Mouse (Mus musculus): ENCODE data around the gene Tprkb. TPM values are rescaled to one million over a fixed set of nuclear protein-coding genes. Genes with fewer than 3 reads are reported as not detected.
"Not testable (repeated sequence)": the region's sequence is repeated elsewhere in the genome, so short reads cannot be mapped to it uniquely, and the experiment has no call there.

The Tprkb gene
- polyA plus RNA-seq (2015; fragmentation: Nextera tagmentation; extraction: Ambion mirVana), result 26.4 and 37.1 TPM in 2 replicates

DNA sequence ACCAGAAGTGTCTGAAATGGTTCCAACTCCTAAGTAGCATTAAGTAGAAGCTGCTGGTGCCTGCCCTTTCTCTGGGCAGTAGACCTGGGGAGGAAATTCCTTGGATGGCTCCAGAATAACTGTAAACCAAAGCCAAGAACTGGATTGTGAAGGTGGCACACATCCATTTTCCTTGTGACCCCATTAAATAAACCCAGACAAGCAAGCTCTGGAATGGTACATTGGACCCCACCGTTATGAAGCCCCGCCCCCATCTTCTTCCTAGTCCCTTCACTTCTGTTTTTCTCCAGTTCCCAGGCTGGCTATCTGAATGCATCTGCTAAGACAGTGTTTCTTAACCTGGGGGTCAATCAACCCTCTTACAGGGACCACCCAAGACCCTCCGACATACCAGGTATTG lies at the start of gene Tprkb:
TSS of gene Tprkb (plus strand) at position 279 of the 400 bp plus-strand sequence.
- DNase-seq (no peak), ATAC-seq (ENCODE audit: low read depth) (no peak)
- WGBS (ENCODE audit: insufficient replicate concordance), result 46% methylated on average over 3 of the region's 3 CpGs
- Histone ChIP-seq H3K9me3 (replicated peaks) (no peaks in the 10 kb centered on the region), H3K4me1 (replicated peaks) (peaks cover 29% of the 10 kb centered on the region), H3K4me2 (no peak within 1 kb of the TSS), H3K27me3 (no peaks in the 10 kb centered on the region), H3K27ac (no peak within 1 kb of the TSS), H3K36me3 (no peaks in the 10 kb centered on the region), H3K4me3 (replicated peaks) (no peak within 1 kb of the TSS), H3K9ac (no peak within 1 kb of the TSS)

DNA sequence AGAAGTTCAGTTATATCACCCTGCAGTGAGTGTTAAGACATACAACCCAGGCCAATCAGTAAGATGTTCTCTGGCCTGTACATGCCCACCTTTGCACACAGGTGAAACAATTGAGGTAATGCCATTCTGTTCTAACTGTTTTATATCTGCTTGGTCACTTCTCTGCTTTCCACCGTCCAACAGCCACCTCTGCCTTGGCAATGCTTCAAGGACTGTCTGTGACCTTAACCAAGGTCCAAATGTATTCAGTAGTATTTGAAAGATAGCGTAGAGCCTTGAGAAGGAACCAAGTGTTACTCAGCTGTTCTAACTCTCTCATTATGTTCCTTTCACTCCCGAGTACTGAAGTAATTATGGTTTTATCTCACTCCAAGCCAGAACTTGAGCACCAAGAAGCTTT lies 49.1 kb upstream of the Tprkb start:
- H3K4me3 ChIP-seq (replicated peaks), result no peak overlapping the region
- DNase-seq (no peak), ATAC-seq (ENCODE audit: low read depth) (no peak)
- H3K9ac ChIP-seq, result no peak overlapping the region
- WGBS (ENCODE audit: insufficient replicate concordance), result 49% methylated on average over 3 of the region's 3 CpGs
- H3K27me3 ChIP-seq, result no peaks in the 10 kb centered on the region; the same call in 1 of the 2 replicates
- H3K36me3 ChIP-seq, result no peaks in the 10 kb centered on the region
- H3K27ac ChIP-seq, result no peak overlapping the region
- no peaks in the 10 kb centered on the region for H3K9me3 ChIP-seq (replicated peaks)
- no peak overlapping the region for H3K4me2 ChIP-seq
- H3K4me1 ChIP-seq (replicated peaks), result no peaks in the 10 kb centered on the region

DNA sequence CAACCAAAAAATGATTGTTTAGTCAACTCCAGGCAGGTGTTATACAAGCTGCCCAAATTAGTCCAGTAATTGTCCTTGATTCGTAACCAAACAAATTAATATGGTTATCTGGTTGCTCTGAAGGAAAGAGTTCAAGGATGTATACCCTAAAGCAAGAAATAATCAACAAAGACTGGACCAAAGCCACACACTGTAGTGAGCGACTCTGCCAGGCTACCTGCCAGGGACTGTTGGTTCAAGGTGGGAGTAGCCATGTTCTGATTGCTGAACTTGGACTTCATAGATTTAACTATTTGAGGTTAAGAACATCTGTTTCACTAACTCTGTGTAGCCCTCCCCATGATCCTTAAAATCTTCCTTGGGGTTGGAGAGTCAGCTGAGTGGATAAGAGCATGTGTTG lies 48.5 kb upstream of the Tprkb start:
- DNase-seq (no peak), ATAC-seq (ENCODE audit: low read depth) (no peak)
- H3K27me3 ChIP-seq, result no peaks in the 10 kb centered on the region; the same call in 1 of the 2 replicates
- H3K4me2 ChIP-seq, result no peak overlapping the region
- no peak overlapping the region for H3K9ac ChIP-seq
- H3K4me3 ChIP-seq (replicated peaks), result no peak overlapping the region
- 54% methylated on average over 2 of the region's 2 CpGs for WGBS (ENCODE audit: insufficient replicate concordance)
- no peaks in the 10 kb centered on the region for H3K4me1 ChIP-seq (replicated peaks)
- no peak overlapping the region for H3K27ac ChIP-seq
- no peaks in the 10 kb centered on the region for H3K9me3 ChIP-seq (replicated peaks)
- no peaks in the 10 kb centered on the region for H3K36me3 ChIP-seq

- WGBS (ENCODE audit: insufficient replicate concordance), result 57% methylated on average over 2 of the region's 2 CpGs
- no peaks in the 10 kb centered on the region for H3K36me3 ChIP-seq
- no peaks in the 10 kb centered on the region for H3K4me1 ChIP-seq (replicated peaks)
- no peak overlapping the region for H3K9ac ChIP-seq
- ATAC-seq (ENCODE audit: low read depth) (no peak), DNase-seq (no peak)
- no peaks in the 10 kb centered on the region for H3K9me3 ChIP-seq (replicated peaks)
- no peak overlapping the region for H3K4me2 ChIP-seq
- no peak overlapping the region for H3K4me3 ChIP-seq (replicated peaks)
- H3K27ac ChIP-seq, result no peak overlapping the region
- no peaks in the 10 kb centered on the region; the same call in 1 of the 2 replicates for H3K27me3 ChIP-seq
These were observed 47.8 kb upstream of the Tprkb start for GRCm38 (mm10) chr6:85863840-85864239.

- not testable (repeated sequence) for H3K9ac ChIP-seq; H3K27me3 ChIP-seq; H3K36me3 ChIP-seq; ATAC-seq (ENCODE audit: low read depth); H3K9me3 ChIP-seq (replicated peaks); H3K4me1 ChIP-seq (replicated peaks); H3K4me3 ChIP-seq (replicated peaks); H3K27ac ChIP-seq; DNase-seq; H3K4me2 ChIP-seq
- WGBS (ENCODE audit: insufficient replicate concordance), result 46% methylated on average over 6 of the region's 7 CpGs
These were observed 46.6 kb upstream of the Tprkb start for GRCm38 (mm10) chr6:85864900-85865639.

DNA sequence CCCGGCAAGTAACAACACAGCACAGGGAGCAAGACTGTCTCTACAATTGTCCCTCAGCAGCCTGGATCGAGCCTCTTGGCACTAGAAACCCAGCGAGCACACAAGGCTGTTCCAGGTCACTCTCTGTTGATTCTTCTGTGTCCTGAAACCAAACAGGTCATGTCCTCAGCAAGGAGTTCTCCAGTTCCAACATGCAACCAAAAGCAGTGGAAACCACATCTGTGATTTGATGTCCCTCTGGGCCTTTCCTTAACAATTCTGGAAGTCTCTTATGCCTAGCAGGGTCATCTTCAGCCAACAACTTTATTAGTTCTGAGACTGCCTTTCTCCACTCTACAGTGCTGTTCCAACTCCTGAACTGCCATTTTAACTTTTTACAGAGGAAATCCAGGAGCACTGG lies 45.5 kb upstream of the Tprkb start:
- not testable (repeated sequence) for H3K4me1 ChIP-seq (replicated peaks); H3K27ac ChIP-seq; H3K4me3 ChIP-seq (replicated peaks); ATAC-seq (ENCODE audit: low read depth); H3K36me3 ChIP-seq; DNase-seq; H3K9me3 ChIP-seq (replicated peaks); H3K4me2 ChIP-seq; H3K27me3 ChIP-seq; H3K9ac ChIP-seq
- 57% methylated on average over 3 of the region's 3 CpGs for WGBS (ENCODE audit: insufficient replicate concordance)

- H3K36me3 ChIP-seq; ATAC-seq (ENCODE audit: low read depth); H3K4me2 ChIP-seq; H3K27me3 ChIP-seq; H3K9ac ChIP-seq; H3K4me3 ChIP-seq (replicated peaks); H3K27ac ChIP-seq; H3K4me1 ChIP-seq (replicated peaks); H3K9me3 ChIP-seq (replicated peaks); DNase-seq: not testable (repeated sequence)
- 22% methylated on average over 1 of the region's 1 CpGs for WGBS (ENCODE audit: insufficient replicate concordance)
These were observed 44.7 kb upstream of the Tprkb start for GRCm38 (mm10) chr6:85866995-85867394.

GRCm38 (mm10) chr6:85867726-85868690 lies 43.7 kb upstream of the Tprkb start:
- no peak overlapping the region for H3K4me3 ChIP-seq (replicated peaks)
- no peaks in the 10 kb centered on the region for H3K36me3 ChIP-seq
- H3K4me2 ChIP-seq, result no peak overlapping the region
- H3K27ac ChIP-seq, result no peak overlapping the region
- ATAC-seq (ENCODE audit: low read depth) (no peak), DNase-seq (no peak)
- no peaks in the 10 kb centered on the region for H3K9me3 ChIP-seq (replicated peaks)
- H3K9ac ChIP-seq, result no peak overlapping the region
- 51% methylated on average over 8 of the region's 8 CpGs for WGBS (ENCODE audit: insufficient replicate concordance)
- no peaks in the 10 kb centered on the region for H3K4me1 ChIP-seq (replicated peaks)
- no peaks in the 10 kb centered on the region for H3K27me3 ChIP-seq

GRCm38 (mm10) chr6:85869006-85869405 lies 42.7 kb upstream of the Tprkb start, which contains the start of gene Nat8f2:
Gene Nat8f2 (minus strand): TSS chr6:85869158.
- not testable (repeated sequence) for H3K27ac ChIP-seq; H3K9me3 ChIP-seq (replicated peaks)
- WGBS (ENCODE audit: insufficient replicate concordance), result 69% methylated on average over 5 of the region's 5 CpGs

DNA sequence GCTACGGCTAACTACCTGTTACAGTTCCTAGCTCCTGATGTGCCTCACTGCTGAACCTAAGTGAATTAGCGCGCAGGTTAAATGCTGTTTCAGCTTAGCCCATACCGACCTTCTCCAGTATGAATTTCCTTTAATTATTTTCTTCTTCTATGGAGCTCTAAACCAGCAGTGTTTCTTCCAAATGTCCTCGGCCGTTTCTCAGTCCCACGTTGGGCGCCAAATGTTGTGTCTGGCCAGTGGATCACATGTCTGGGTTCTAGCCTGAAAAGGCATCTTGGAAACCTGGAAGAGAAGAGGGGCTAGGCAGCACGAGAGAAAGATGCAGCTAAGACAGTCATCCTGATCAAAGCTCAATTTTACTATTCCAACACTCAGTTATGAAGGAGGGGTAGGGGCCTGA lies 28.4 kb upstream of the Tprkb start:
- H3K4me2 ChIP-seq; H3K36me3 ChIP-seq; ATAC-seq (ENCODE audit: low read depth); H3K27me3 ChIP-seq; H3K27ac ChIP-seq; H3K9ac ChIP-seq; H3K4me1 ChIP-seq (replicated peaks); H3K4me3 ChIP-seq (replicated peaks); DNase-seq: not testable (repeated sequence)
- peaks cover 17% of the 10 kb centered on the region for H3K9me3 ChIP-seq (replicated peaks)
- WGBS (ENCODE audit: insufficient replicate concordance), result 75% methylated on average over 9 of the region's 9 CpGs

More at GRCm38 (mm10) chr6:85869006-85869405, 42.7 kb upstream of the Tprkb start, which contains the start of gene Nat8f2:
- not testable (repeated sequence) for DNase-seq; H3K4me1 ChIP-seq (replicated peaks); H3K27me3 ChIP-seq; ATAC-seq (ENCODE audit: low read depth); H3K4me3 ChIP-seq (replicated peaks); H3K9ac ChIP-seq; H3K4me2 ChIP-seq; H3K36me3 ChIP-seq

DNA sequence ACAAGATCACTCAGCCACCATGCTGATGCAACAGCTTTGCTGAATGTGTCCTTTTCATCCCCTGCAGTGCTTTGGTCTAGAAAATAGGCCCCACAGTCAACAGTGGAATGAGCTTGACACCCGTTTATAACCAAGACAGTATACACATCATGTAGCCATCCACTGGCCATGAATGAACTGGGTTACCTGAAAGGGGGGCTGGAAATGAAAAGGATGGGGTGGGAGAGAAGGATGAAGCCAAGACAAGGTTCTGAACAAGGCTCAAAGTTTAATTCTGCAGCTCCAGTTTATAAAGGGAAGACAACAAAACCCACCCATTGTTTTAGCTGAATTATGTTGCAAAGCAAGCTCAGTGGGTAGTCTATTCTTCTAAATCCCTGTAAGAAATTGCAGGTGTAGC lies 27.4 kb upstream of the Tprkb start:
- Histone ChIP-seq H3K4me2 (no peak overlapping the region), H3K4me1 (replicated peaks) (no peaks in the 10 kb centered on the region), H3K27me3 (no peaks in the 10 kb centered on the region), H3K9ac (no peak overlapping the region), H3K9me3 (replicated peaks) (peaks cover 17% of the 10 kb centered on the region), H3K27ac (no peak overlapping the region), H3K4me3 (replicated peaks) (no peak overlapping the region), H3K36me3 (no peaks in the 10 kb centered on the region)
- no peak for DNase-seq
- WGBS (ENCODE audit: insufficient replicate concordance), result 50% methylated on average over 1 of the region's 1 CpGs
- ATAC-seq (ENCODE audit: low read depth), result no peak

All from liver, embryonic 13.5 days (tissue).